ENCODE assay signal across 10 mouse cellular contexts in the genomic region with DNA sequence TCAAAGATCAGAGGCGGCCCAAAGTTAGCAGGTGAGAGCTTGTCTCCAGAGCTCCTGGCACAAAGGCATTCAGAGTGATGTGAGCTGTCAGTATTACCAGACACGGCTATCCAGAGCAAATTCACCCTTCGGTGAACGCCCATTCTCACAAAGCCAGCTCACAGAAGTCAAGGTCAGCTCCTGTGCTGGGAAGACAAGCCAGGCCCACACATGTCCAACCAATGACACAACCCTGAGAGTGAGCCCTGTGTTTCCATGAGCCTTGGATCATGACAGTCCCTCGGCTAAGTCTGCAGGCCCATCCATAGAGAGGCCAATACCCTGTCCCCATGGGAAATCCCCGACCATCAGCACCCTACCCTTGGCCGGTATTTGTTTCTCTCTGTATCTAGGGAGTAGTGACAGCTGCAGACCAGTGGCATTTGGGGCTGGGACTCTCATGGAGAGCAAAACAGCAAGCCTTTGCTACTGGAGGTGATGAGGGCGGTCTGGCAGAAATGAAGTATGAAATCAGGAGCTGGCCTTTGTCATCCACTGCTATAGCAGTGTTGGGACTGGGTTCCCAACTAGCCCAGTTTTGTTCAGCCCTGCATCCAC. TPM values are rescaled to one million over a fixed set of nuclear protein-coding genes. Genes with fewer than 3 reads are reported as not detected.
A peak's percentile ranks its signal among the peaks of the same experiment; 100 is the strongest.
DNase-seq lines count a peak whose midpoint lies in the region; ATAC-seq and TF ChIP-seq lines count a peak whose summit lies in the region.
"Had no signal": no experiment of that assay in that cellular context is flagged by ENCODE, and none has a peak within 500 bp of the region (broad histone marks: within the 10 kb centered on the region; RNA-seq: fewer than 3 reads in every experiment).

No protein-coding gene starts in this region.

- no peaks in the 10 kb centered on the region for H3K36me3 ChIP-seq in lung, embryonic 16.5 days (ENCODE audit: control insufficient read depth, insufficient read depth, low read length)
- no peaks in the 10 kb centered on the region for H3K36me3 ChIP-seq in embryonic facial prominence, embryonic 10.5 days (replicated peaks)
- H3K36me3 ChIP-seq in midbrain, embryonic 14.5 days (ENCODE audit: control insufficient read depth, insufficient read depth, low read length) = no peaks in the 10 kb centered on the region

- no peak overlapping the region for H3K9ac ChIP-seq in lung, embryonic 16.5 days (ENCODE audit: low read length)
- H3K9ac ChIP-seq in midbrain, embryonic 14.5 days (replicated peaks; ENCODE audit: low read length) = no peak overlapping the region

- no peak for DNase-seq in lung, adult 2 months
- no peak for DNase-seq in embryonic facial prominence, embryonic 10.5 days (ENCODE audit: low spot score)
- DNase-seq in heart, postnatal 10 days = peak; percentile 41 to 43
- peak; percentile 29 for DNase-seq in skeletal muscle tissue, adult 2 months (ENCODE audit: low read depth, low spot score)
- DNase-seq in testis, postnatal 10 days (ENCODE audit: low spot score) = no peak
- no peak for DNase-seq in ovary, adult 18-20 months (ENCODE audit: low spot score)
- DNase-seq in midbrain, embryonic 14.5 days = no peak
- DNase-seq: layer of hippocampus, postnatal 36 days; right cerebral cortex, postnatal 4 days had no signal

- peak overlapping the region; percentile 62 for H3K27ac ChIP-seq in lung, embryonic 16.5 days (ENCODE audit: low read length)
- H3K27ac ChIP-seq in embryonic facial prominence, embryonic 10.5 days (replicated peaks) = 0 out of 2 replicates have a peak overlapping the region, but pooled peaks have one; percentile 32
- H3K27ac ChIP-seq in midbrain, embryonic 14.5 days (replicated peaks; ENCODE audit: low read depth, low read length) = no peak overlapping the region

- ATAC-seq in lung, embryonic 16.5 days (ENCODE audit: low read depth) = peak; percentile 11; the same call in 1 of the 2 replicates
- ATAC-seq in midbrain, embryonic 14.5 days (ENCODE audit: low FRiP score, low TSS enrichment) = no peak

- TF ChIP-seq POLR2A in lung, adult 2 months (IDR thresholded peaks at IDR 0.05; ENCODE audit: borderline replicate concordance, extremely low read depth, low read depth, low read length) = no peak

- H3K27me3 ChIP-seq in lung, embryonic 16.5 days (ENCODE audit: control insufficient read depth, insufficient read depth, low read depth, low read length) = no peaks in the 10 kb centered on the region
- no peaks in the 10 kb centered on the region for H3K27me3 ChIP-seq in embryonic facial prominence, embryonic 10.5 days (replicated peaks; ENCODE audit: low read depth, poor library complexity, severe bottlenecking)
- H3K27me3 ChIP-seq in midbrain, embryonic 14.5 days (ENCODE audit: control insufficient read depth, insufficient read depth, low read length) = no peaks in the 10 kb centered on the region

- intact Hi-C loops in heart, postnatal 10 days (cut with DNase I) = no loop called here

- no peak overlapping the region for H3K4me3 ChIP-seq in lung, embryonic 16.5 days (ENCODE audit: low read length)
- no peak overlapping the region for H3K4me3 ChIP-seq in lung, adult 2 months (replicated peaks; ENCODE audit: extremely low read depth, low read depth, low read length)
- H3K4me3 ChIP-seq in embryonic facial prominence, embryonic 10.5 days = no peak overlapping the region
- H3K4me3 ChIP-seq in midbrain, embryonic 14.5 days (replicated peaks; ENCODE audit: low read depth, low read length) = no peak overlapping the region

- H3K4me2 ChIP-seq in lung, embryonic 16.5 days (ENCODE audit: low read depth, low read length) = no peak overlapping the region
- H3K4me2 ChIP-seq in midbrain, embryonic 14.5 days (ENCODE audit: low read length) = no peak overlapping the region

- H3K4me1 ChIP-seq in lung, embryonic 16.5 days (replicated peaks; ENCODE audit: control insufficient read depth, insufficient read depth, low read length) = peaks cover 56% of the 10 kb centered on the region
- H3K4me1 ChIP-seq in lung, adult 2 months (ENCODE audit: control insufficient read depth, insufficient read depth, low read length) = peaks cover 7% of the 10 kb centered on the region
- peaks cover 74% of the 10 kb centered on the region for H3K4me1 ChIP-seq in embryonic facial prominence, embryonic 10.5 days
- H3K4me1 ChIP-seq in midbrain, embryonic 14.5 days (ENCODE audit: control insufficient read depth, insufficient read depth, low read length) = peaks cover 3% of the 10 kb centered on the region; the same call in 1 of the 2 replicates

- WGBS in lung, embryonic 16.5 days = 66% methylated on average over 8 of the region's 8 CpGs
- 73% methylated on average over 8 of the region's 8 CpGs for WGBS in lung, adult 2 months
- WGBS in embryonic facial prominence, embryonic 10.5 days = 84% methylated on average over 8 of the region's 8 CpGs
- 67% methylated on average over 8 of the region's 8 CpGs for WGBS in midbrain, embryonic 14.5 days

- no peaks in the 10 kb centered on the region for H3K9me3 ChIP-seq in lung, embryonic 16.5 days (ENCODE audit: control insufficient read depth, low read length)
- no peaks in the 10 kb centered on the region for H3K9me3 ChIP-seq in embryonic facial prominence, embryonic 10.5 days
- no peaks in the 10 kb centered on the region for H3K9me3 ChIP-seq in midbrain, embryonic 14.5 days (ENCODE audit: control insufficient read depth, low read length)

- TF ChIP-seq CTCF in lung, adult 2 months (IDR thresholded peaks at IDR 0.05; ENCODE audit: insufficient read depth, low read length) = no peak

RNA-seq across cellular contexts. Expression of gene Ldlrad3, which starts 58.3 kb away (rescaled TPM):
- polyA plus RNA-seq in lung, embryonic 16.5 days (2015; fragmentation: Nextera tagmentation; extraction: Ambion mirVana) = 47.2 and 50.0 TPM in 2 replicates
- 9.0 and 14.6 TPM in 2 replicates for polyA plus RNA-seq in lung, adult 2 months (2012; rRNA removed)
- polyA plus RNA-seq in embryonic facial prominence, embryonic 10.5 days (2016; fragmentation: Nextera tagmentation; extraction: Ambion mirVana) = 56.0 and 56.5 TPM in 2 replicates
- total RNA-seq in heart, postnatal 10 days (2021) = 10 to 100 TPM in 1 of 2 experiments, 1 to 10 TPM in 1; 9.2 to 10.3 TPM
- 17.9 and 34.0 TPM in 2 replicates for polyA plus RNA-seq in midbrain, embryonic 14.5 days (2014; fragmentation: Nextera tagmentation; extraction: Ambion mirVana)

Comparison
In these comparisons a context has a peak if more than half of its experiments do, and no peak if none do; other contexts are left out.
1. DNase-seq: peak in heart, postnatal 10 days (2 of 2) and skeletal muscle tissue, adult 2 months (single experiment); none in lung, adult 2 months (single experiment), embryonic facial prominence, embryonic 10.5 days (single experiment), testis, postnatal 10 days (single experiment), ovary, adult 18-20 months (single experiment) and midbrain, embryonic 14.5 days (single experiment).